Mouse (Mus musculus): ENCODE measurements around the gene Thada.

Thada gene

DNA sequence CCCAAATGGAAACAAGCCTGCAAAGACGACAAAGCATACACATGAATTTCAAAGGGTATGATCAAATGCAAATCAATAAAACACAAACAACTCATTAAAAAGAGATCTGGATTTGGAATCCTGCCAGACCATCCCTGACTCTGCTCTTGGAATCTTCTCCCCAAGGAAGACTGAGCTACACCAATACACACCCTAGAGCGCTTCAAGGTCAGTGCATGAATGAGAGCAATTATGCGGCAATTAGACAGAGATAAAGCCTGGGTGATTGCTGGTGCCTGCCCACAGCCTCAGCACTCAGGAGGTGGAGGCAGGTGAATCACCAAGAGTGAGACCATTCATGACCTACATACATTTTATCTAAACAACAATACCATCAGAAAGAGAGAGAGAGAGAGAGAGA, 114.7 kb downstream of the Thada start:
- no peak for DNase-seq (ENCODE audit: low spot score)

DNA sequence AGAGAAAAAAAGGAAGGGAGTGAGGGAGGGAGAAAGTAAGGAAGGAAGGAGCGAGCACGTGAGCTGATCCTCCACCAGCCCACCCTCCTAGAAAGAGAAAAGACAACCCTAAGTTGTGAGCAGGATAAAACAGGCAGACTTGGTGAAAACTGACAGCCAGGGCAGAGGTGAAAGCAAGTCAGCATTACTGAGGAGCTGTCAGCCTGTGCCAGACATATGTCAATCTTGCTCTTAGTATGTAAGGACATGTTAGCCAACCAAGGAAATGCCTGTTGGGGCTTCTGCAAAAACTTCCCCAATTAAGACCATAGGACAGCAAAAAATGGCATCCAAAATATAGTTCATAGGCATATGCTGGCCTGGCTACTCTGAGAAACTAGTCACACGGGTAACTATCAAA, 117.1 kb downstream of the Thada start:
- no peak for DNase-seq (ENCODE audit: low spot score)

- DNase-seq (ENCODE audit: low spot score): no peak
Observed at GRCm38 (mm10) chr17:84342299-84342817, 123.6 kb downstream of the Thada start.

DNA sequence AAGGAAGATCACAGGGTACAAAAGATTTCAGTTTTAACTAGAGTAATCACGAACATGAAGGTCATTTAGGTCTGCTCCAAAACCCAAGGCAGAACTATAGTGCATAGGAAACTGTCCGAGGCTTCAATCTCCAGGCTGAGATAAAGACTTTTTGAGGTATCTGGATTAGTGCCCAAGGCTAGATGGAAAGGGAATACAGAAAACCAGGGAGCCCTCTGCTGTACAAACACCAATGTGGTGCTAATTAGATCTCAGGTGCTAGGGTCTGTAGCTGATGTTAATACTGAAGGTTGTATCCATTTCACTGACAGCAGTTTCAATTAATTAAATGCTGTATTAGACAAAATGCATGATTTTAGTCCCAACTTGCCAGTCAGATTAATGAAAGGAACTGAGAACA, 124.3 kb downstream of the Thada start:
- no peak for DNase-seq (ENCODE audit: low spot score)

- no peak for DNase-seq (ENCODE audit: low spot score)
Observed at GRCm38 (mm10) chr17:84340574-84340973, 125.4 kb downstream of the Thada start.

DNA sequence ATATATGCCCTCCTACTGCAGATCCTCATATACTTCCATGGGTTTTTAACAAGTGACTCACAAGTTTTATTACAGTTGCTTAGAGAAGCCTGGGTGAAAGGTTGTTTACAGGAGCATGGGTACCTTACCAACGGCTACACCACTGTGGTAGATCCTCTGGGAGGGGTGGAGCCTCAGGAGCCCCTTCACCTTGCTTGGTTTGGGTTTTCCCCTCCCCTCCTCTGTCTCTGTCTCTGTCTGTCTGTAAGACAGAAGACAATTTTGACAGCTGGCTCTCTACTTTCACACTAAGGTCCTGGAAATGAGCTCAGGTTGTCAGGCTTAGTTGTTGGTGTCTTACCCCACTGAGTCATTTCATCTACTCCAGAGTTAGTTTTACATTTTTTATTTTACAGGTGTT, 130.0 kb downstream of the Thada start:
- DNase-seq (ENCODE audit: low spot score): no peak

DNA sequence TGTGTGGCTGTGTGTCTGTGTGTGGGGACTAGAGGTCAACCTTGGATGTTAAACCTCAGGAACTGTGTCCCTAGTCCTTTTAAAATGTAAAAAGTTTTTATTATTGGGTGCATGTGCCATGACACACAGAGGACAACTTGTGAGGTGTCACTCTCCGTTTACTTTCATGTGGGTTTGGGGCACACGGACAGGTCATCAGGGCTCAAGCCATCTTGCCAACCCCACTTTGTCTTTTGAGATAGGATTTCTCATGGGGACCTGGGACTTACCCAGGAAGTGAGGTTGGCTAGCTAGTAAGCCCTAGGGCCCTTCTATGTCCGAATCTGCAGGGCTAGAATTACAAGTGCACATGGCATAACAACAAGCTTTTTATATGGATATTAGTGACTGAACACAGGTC, 130.9 kb downstream of the Thada start:
- DNase-seq (ENCODE audit: low spot score): no peak

DNA sequence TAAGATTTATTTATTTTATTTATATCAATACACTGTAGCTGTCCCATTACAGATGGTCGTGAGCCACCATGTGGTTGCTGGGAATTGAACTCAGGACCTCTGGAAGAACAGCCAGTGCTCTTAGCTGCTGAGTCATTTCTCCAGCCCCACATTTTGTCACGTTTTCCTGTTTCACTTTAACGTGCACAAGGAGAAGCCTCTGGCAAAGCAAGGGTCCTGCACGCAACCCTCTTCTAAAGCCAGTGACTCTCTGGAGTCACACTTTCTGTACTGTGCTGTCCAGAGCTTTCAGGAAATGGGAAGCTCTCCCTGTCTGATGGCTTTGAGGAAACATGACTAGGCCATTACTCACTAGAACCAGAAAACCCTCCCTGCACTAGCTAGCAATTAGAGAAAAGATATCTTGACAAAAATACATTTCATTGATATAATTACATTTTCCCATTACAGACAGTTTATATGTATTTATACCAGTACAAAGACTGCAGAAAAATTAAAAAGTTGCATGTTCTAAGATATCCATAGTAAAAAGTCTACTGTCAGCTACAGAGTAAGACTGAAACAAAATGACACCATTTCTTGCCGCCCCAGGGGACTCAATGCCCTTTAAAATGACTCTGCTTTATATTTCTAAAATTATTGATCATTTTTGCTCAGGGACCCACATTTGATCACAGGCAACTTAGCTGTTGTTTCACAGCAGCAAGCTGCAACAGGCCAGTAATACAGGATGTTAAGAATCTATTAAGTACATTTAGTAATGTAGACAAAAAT, 131.6 kb downstream of the Thada start:
- no peak for DNase-seq (ENCODE audit: low spot score)

GRCm38 (mm10) chr17:84332940-84333339, 133.1 kb downstream of the Thada start:
- peak; percentile 60 for DNase-seq (ENCODE audit: low spot score)

DNA sequence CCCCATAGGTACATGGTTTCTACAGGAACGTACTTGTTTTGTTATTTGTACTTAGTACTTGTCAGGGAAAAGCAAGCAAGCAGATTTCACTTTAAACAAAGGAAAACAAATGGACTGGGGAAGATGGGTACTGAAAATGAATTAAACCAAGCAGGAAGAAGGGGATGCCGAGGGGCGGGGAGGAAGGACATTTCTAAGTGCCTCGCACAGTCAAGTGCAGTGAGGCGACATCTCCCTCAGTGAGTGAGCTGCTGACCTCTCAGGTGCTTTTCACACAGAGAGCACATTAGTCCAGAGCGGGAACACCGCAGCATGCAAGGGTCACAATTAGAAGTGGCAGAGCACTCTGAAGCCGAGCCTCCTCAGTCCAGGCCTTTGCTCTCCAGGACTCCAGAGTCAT, 135.0 kb downstream of the Thada start:
- DNase-seq (ENCODE audit: low spot score): no peak

GRCm38 (mm10) chr17:84330506-84330905, 135.5 kb downstream of the Thada start:
- DNase-seq (ENCODE audit: low spot score): no peak

GRCm38 (mm10) chr17:84329906-84330470, 136.0 kb downstream of the Thada start:
- DNase-seq (ENCODE audit: low spot score): no peak

GRCm38 (mm10) chr17:84328526-84328925, 137.5 kb downstream of the Thada start:
- no peak for DNase-seq (ENCODE audit: low spot score)

DNA sequence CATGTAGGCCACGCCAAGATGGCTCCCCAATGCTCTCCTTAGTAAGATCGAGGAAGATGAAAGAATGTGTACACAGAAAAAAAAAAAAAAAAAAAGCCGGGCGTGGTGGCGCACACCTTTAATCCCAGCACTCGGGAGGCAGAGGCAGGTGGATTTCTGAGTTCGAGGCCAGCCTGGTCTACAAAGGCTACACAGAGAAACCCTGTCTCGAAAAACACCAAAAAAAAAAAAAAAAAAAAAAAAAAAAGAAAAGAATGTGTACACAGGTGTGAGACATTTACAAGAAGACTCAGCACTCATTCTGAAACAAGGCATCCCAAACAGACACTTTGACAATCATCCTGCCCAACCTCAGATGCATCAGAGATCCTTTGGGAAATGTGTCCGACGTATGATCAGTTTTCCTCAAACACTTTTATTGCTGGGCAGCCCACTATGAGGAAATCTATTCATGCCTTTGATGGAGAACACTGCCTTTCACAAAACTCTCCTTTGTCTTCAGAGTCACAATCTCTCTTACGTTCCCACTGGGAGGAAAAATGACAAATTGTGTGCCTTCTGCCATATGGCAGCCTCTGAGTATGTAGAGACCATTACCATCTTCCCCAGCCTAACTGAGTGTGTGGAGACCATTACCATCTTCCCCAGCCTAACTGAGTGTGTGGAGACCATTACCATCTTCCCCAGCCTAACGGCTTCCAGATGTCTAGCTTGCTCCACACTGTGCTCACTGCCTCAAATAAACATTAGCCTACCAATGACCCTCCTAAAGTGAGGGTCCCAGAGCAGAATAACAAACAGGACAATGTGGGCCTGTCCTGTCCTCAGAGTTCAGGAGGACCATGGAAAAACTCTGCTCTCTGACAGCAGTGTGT, 138.7 kb downstream of the Thada start:
- DNase-seq (ENCODE audit: low spot score): no peak

GRCm38 (mm10) chr17:84322176-84322575, 143.8 kb downstream of the Thada start:
- no peak for DNase-seq (ENCODE audit: low spot score)

- DNase-seq (ENCODE audit: low spot score): no peak
Observed at GRCm38 (mm10) chr17:84321351-84321750, 144.7 kb downstream of the Thada start.

DNA sequence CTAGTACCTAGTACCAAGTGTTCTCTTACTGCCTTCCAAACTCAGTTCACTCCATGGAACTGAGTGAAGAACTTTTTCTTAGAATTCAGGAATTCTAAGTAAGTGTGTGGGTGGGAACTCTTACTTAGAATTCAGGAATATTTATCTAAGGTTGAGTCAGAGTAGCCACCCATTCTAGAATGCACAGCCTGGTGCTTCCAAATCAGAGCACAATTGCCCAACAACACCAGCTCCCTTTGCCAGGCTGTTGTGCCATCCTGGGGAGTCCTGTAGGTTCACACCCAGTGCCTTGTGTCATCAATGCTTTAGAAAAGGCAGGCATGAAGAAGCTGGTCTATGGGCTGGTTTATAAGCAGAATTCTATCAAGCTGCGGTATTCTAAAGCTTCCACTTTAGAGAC, 145.4 kb downstream of the Thada start:
- no peak for DNase-seq (ENCODE audit: low spot score)

- no peak for DNase-seq (ENCODE audit: low spot score)
Observed at GRCm38 (mm10) chr17:84314341-84314740, 151.7 kb downstream of the Thada start.

DNA sequence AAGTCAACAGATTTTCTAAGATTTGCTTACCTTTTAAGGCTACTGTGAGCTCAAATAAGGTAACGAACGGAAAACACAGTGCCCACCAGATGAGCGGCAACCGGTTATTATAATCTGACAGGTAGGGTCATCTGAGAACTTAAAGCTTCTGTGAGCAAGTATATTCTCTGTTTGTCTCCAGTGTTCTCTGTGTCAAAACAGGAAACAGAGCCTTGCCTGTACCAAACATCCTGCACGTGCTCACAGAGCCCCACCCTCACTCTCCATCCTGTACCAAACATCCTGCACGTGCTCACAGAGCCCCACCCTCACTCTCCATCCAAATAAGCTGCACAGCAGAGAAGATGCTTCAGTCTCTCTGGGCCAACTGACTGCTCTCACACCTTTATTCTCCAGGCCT, 152.5 kb downstream of the Thada start:
- DNase-seq (ENCODE audit: low spot score): no peak

- no peak for DNase-seq (ENCODE audit: low spot score)
Observed at GRCm38 (mm10) chr17:84306151-84306550, 159.9 kb downstream of the Thada start.

DNA sequence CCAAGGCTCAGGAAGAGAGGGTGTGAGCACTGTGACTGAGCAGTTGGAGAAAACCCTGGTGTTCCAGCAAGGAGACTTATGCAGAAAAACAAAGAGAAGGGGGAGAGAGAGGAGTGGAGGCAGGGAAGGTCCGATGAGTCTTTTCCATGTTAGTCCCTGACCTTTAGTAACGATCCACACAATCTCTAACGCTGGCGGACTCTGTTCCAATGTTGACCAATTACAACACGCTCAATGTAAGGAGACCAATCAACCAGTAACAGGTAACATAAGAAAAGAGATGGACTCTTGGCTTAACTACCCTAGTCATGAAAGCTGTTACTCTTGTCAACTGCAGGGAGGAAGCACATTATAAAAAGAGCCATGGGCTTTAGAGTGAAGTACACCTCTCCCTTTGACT, 160.9 kb downstream of the Thada start:
- no peak for DNase-seq (ENCODE audit: low spot score)

GRCm38 (mm10) chr17:84304141-84304540, 161.9 kb downstream of the Thada start:
- DNase-seq (ENCODE audit: low spot score): no peak

- no peak for DNase-seq (ENCODE audit: low spot score)
Observed at GRCm38 (mm10) chr17:84297976-84298375, 168.0 kb downstream of the Thada start.
